ENCODE assay signal across 8 mouse cellular contexts in the genomic region with DNA sequence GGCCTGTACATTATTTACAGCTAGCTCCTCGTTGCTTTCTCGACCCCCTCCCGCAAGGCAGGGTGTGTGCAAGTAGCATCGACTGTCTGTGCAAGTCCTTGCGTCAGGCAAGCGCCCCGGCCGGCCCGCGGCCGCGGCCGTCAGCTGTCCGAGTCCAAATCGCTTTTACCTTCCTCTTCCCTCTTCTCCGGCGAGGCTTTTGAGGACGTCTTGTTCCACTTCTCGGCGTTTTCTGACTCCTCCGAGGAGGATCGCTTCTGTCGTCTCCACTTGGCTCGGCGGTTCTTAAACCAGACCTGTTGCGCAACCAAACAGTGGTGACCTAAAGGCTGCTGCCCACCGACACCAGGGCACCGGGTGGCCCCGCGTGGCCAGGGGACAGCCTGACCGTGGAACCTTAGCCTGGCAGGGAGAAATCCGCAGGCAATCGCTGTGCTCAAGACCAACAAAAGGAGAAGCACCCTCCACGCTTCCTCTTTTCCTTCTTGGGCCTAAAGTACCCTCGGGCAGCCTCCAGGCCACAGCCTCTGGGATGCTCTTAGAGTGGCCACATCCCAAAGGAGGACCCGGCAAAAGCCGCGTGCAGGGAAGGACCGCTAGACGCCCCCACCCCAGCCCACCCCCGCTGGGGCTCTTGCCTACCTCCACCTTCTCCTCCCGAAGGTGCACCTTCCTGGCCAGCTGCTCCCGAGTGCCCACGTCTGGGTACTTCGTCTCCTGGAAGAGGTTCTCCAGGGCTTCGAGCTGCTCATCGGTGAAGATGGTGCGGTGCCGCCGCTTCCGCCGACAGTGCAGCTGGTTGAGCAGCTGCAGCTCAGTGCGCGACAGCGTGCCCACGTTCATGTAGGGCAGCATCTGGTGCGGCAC. TPM values are rescaled to one million over a fixed set of nuclear protein-coding genes. Genes with fewer than 3 reads are reported as not detected.
DNase-seq lines count a peak whose midpoint lies in the region; ATAC-seq lines count a peak whose summit lies in the region.

No protein-coding gene starts in this region.

- intact Hi-C loops in heart, postnatal 14 days (cut with DNase I), result no loop called here

- H3K4me3 ChIP-seq in heart, embryonic 12.5 days, result peak overlapping the region; percentile 60
- H3K4me3 ChIP-seq in brown adipose tissue, adult 24 weeks (ENCODE audit: insufficient read depth, low read depth, low read length), result peak overlapping the region; percentile 29

- ATAC-seq in heart, embryonic 12.5 days (ENCODE audit: insufficient number of reproducible peaks, low FRiP score), result no peak
- peak; percentile 68 to 79 for ATAC-seq in hematopoietic stem cell, adult 5-6 weeks (replicated peaks in 1 of 2; ENCODE audit: insufficient read depth in 1 of 2, low FRiP score in 2 of 2, low TSS enrichment in 1 of 2, low read depth in 1 of 2, poor library complexity in 2 of 2, severe bottlenecking in 2 of 2)
- ATAC-seq in megakaryocyte progenitor cell, adult 5-6 weeks (replicated peaks; ENCODE audit: poor library complexity), result peak; percentile 87

- no peaks in the 10 kb centered on the region for H3K36me3 ChIP-seq in heart, embryonic 12.5 days

- peaks cover 69% of the 10 kb centered on the region for H3K27me3 ChIP-seq in heart, embryonic 12.5 days (replicated peaks)

- peak overlapping the region; percentile 94 for H3K4me2 ChIP-seq in heart, embryonic 12.5 days

- no peak overlapping the region for H3K27ac ChIP-seq in heart, embryonic 12.5 days (ENCODE audit: poor library complexity, severe bottlenecking)
- no peak overlapping the region for H3K27ac ChIP-seq in brown adipose tissue, adult 24 weeks (replicated peaks; ENCODE audit: low read depth, low read length)

- no peaks in the 10 kb centered on the region for H3K9me3 ChIP-seq in heart, embryonic 12.5 days (replicated peaks)

- no peak overlapping the region for H3K9ac ChIP-seq in heart, embryonic 12.5 days

- no peak for DNase-seq in heart, postnatal 14 days
- DNase-seq in layer of hippocampus, adult 9-10 months (ENCODE audit: low spot score), result no peak
- DNase-seq in T-cell, adult 2 months (ENCODE audit: low spot score), result no peak
- DNase-seq in layer of hippocampus, adult 11-12 months (ENCODE audit: low spot score), result no peak

- H3K4me1 ChIP-seq in heart, embryonic 12.5 days (replicated peaks), result peaks cover 32% of the 10 kb centered on the region
- no peaks in the 10 kb centered on the region; the same call in 1 of the 2 replicates for H3K4me1 ChIP-seq in brown adipose tissue, adult 24 weeks (ENCODE audit: control insufficient read depth, insufficient read depth, insufficient read length, low read length)

- WGBS in heart, embryonic 12.5 days, result 1% methylated on average over 57 of the region's 57 CpGs

RNA-seq across cellular contexts. Expression of gene Gsc, which starts 1.5 kb away (rescaled TPM):
- polyA plus RNA-seq in heart, embryonic 12.5 days (2016; fragmentation: Nextera tagmentation; extraction: Ambion mirVana), result 0.30 and 0.31 TPM in 2 replicates
- total RNA-seq in heart, postnatal 14 days (2021), result not detected
- polyA plus RNA-seq in brown adipose tissue, adult 24 weeks (2012; ENCODE audit: insufficient read depth, insufficient read length, missing spikeins), result not detected in 2 replicates
- total RNA-seq in hematopoietic stem cell, adult 5-6 weeks (2017), result not detected in 2 replicates
- total RNA-seq in megakaryocyte progenitor cell, adult 5-6 weeks (2015), result not detected in 2 replicates
- total RNA-seq in megakaryocyte progenitor cell, adult 5-6 weeks (2017), result not detected in 2 replicates
